Mouse (Mus musculus): Measurements from ENCODE around the gene Gm28041.

- TF ChIP-seq POLR2AphosphoS2 (IDR thresholded peaks at IDR 0.05; ENCODE audit: insufficient read length, low read depth) (no peak), E2F4 (IDR thresholded peaks at IDR 0.05; ENCODE audit: insufficient read depth) (no peak), MYOG (IDR thresholded peaks at IDR 0.05; ENCODE audit: control insufficient read depth in 1 of 3, insufficient read depth in 1 of 3, insufficient read length in 2 of 3, low read depth in 2 of 3) (no peak), CEBPB (IDR thresholded peaks at IDR 0.05; ENCODE audit: insufficient read depth, poor library complexity, severe bottlenecking) (no peak), TCF12 (IDR thresholded peaks at IDR 0.05; ENCODE audit: insufficient read depth, poor library complexity, severe bottlenecking) (no peak), POLR2A (IDR thresholded peaks at IDR 0.05; ENCODE audit: insufficient read length, low read depth) (no peak), MYOD1 (IDR thresholded peaks at IDR 0.05; ENCODE audit: control insufficient read depth in 1 of 3, insufficient read length in 2 of 3, low read depth in 2 of 3) (no peak)
Measured at GRCm38 (mm10) chr13:67351854-67352253, 23.7 kb downstream of the Gm28041 start.
